Mouse (Mus musculus) lung, embryonic 16.5 days (tissue): ENCODE measurements around the gene Pitx3. TPM values are rescaled to one million over a fixed set of nuclear protein-coding genes. Genes with fewer than 3 reads are reported as not detected.
"Not testable (repeated sequence)": the region's sequence is repeated elsewhere in the genome, so short reads cannot be mapped to it uniquely, and the experiment has no call there.

ENCODE experiments used
- ATAC-seq: fragments of 200-750 bp; cut with Nextera tagmentation; 2 replicates; pipeline ENCODE4 v1.8.0; 2017; ENCODE audit warnings: low read depth, mild to moderate bottlenecking, moderate library complexity
- H3K27ac ChIP-seq: fragments of 300-500 bp; sonication (generic); 2 replicates; pipeline ENCODE4 v1.5.1; 2014; ENCODE audit warnings: mild to moderate bottlenecking, control low read depth, low read length
- H3K27me3 ChIP-seq: fragments of 300-500 bp; sonication (generic); 2 replicates; pipeline ENCODE4 v1.6.1; 2014; ENCODE audit warnings: low read depth, low read length, mixed read lengths; ENCODE audit not compliant: control insufficient read depth, insufficient read depth
- H3K36me3 ChIP-seq: fragments of 300-500 bp; sonication (generic); 2 replicates; pipeline ENCODE4 v1.6.1; 2014; ENCODE audit warnings: low read length; ENCODE audit not compliant: control insufficient read depth, insufficient read depth
- H3K4me1 ChIP-seq: fragments of 300-500 bp; sonication (generic); replicated peaks from 2 replicates; pipeline ENCODE4 v1.6.1; 2014; ENCODE audit warnings: low read length, mixed read lengths; ENCODE audit not compliant: control insufficient read depth, insufficient read depth
- H3K4me2 ChIP-seq: fragments of 300-500 bp; sonication (generic); 2 replicates; pipeline ENCODE4 v1.6.1; 2014; ENCODE audit warnings: low read depth, low read length, control low read depth
- H3K4me3 ChIP-seq: fragments of 300-500 bp; sonication (generic); 2 replicates; pipeline ENCODE4 v1.5.1; 2014; ENCODE audit warnings: mild to moderate bottlenecking, low read length, control low read depth
- H3K9ac ChIP-seq: fragments of 300-500 bp; sonication (generic); 2 replicates; pipeline ENCODE4 v1.6.1; 2014; ENCODE audit warnings: low read length, control low read depth
- H3K9me3 ChIP-seq: fragments of 300-500 bp; sonication (generic); 2 replicates; pipeline ENCODE4 v1.6.1; 2016; ENCODE audit warnings: low read length; ENCODE audit not compliant: control insufficient read depth
- WGBS: fragments of 180-500 bp; shearing (Covaris S2); extraction: QIAGEN DNeasy Blood & Tissue Kit; methylation state at CpG from one replicate; pipeline ENCODE4 v1.1.7; 2014; 5-methylcytosine and 5-hydroxymethylcytosine counted together
- polyA plus RNA-seq: library from polyadenylated mRNA; unstranded; fragments of >200 nt; fragmentation: Nextera tagmentation; extraction: Ambion mirVana; gene quantifications from 2 replicates; pipeline ENCODE4 v1.2.1, GENCODE M21; 2015

Pitx3 gene
- polyA plus RNA-seq, 1 experiment from 2014 or later: not detected

DNA sequence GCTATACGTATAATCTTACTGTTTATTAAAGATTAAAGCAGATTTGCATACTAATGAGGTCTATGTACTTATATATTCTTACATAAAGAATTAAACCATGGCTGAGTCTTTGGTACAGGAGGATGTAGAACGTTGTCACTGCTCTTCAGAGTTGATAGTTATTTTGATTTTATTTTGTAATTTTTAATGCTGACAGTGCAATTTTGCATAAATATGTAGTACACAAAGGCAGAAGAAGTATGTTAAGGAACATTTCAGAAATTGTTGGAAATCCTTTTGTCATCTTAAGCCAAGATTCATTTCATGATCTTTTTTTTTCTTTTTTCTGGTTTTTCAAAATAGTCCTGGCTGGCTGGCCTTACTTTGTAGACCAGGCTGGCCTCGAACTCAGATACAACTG is 21.3 kb upstream of the Pitx3 start:
- Histone ChIP-seq H3K27ac (no peak overlapping the region), H3K4me1 (no peaks in the 10 kb centered on the region), H3K4me3 (no peak overlapping the region), H3K4me2 (no peak overlapping the region), H3K36me3 (peaks cover 14% of the 10 kb centered on the region), H3K9ac (no peak overlapping the region), H3K27me3 (no peaks in the 10 kb centered on the region), H3K9me3 (no peaks in the 10 kb centered on the region)
- no peak for ATAC-seq
- WGBS: 69% methylated on average over 3 of the region's 3 CpGs

GRCm38 (mm10) chr19:46167169-46167568 is 19.0 kb upstream of the Pitx3 start:
- 100% methylated on average over 1 of the region's 2 CpGs for WGBS
- peaks cover 15% of the 10 kb centered on the region for H3K36me3 ChIP-seq
- not testable (repeated sequence) for ATAC-seq, H3K4me2 ChIP-seq, H3K4me1 ChIP-seq, H3K27ac ChIP-seq, H3K9ac ChIP-seq, H3K9me3 ChIP-seq, H3K4me3 ChIP-seq, H3K27me3 ChIP-seq

- H3K4me1 ChIP-seq: no peaks in the 10 kb centered on the region
- H3K27ac ChIP-seq: no peak overlapping the region
- no peaks in the 10 kb centered on the region for H3K9me3 ChIP-seq
- no peak for ATAC-seq
- no peak overlapping the region for H3K9ac ChIP-seq
- no peak overlapping the region for H3K4me2 ChIP-seq
- 86% methylated on average over 3 of the region's 3 CpGs for WGBS
- H3K4me3 ChIP-seq: no peak overlapping the region
- peaks cover 15% of the 10 kb centered on the region for H3K36me3 ChIP-seq
- no peaks in the 10 kb centered on the region for H3K27me3 ChIP-seq
These were observed 17.8 kb upstream of the Pitx3 start for GRCm38 (mm10) chr19:46165950-46166349.

DNA sequence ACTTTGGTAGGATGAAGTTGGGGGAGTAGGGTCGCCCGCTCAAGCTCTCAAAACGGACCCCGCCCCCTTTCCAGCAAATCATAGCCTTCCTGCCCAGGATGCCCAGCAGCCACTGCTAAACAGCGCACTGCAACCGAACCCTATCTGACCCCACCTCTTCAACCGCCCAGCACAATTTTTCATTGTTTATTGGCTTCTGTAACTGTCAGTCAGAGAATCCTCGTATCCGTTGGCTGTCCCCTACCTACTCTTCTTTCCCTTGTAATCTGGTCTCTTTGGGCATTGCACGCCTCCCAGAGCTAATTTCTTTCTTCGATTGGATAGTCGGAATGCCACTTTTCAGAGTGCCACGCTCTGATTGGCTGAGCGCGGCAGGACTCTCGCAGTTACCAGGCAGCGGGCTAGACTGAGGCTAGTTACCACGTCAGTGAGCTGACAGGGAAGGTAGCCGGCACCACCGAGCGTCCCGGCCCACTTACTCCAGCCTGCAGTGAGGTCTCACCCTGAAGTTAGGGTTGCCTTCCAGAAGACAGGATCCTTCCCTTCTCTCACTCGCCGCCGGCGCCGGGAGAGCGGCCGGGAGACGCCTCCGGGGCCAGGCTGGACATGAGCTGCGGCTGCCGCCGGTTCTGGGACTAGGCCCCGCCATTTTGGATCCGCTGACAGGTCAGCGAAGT is 4.1 kb upstream of the Pitx3 start, which contains the start of gene Gbf1:
Gbf1 (plus strand) TSS at position 383 of the 677 bp plus-strand sequence.
- H3K27me3 ChIP-seq: peaks cover 36% of the 10 kb centered on the region
- WGBS: under 1% methylated on average over 37 of the region's 37 CpGs
- H3K4me2 ChIP-seq: peak within 1 kb of the TSS; percentile 94
- H3K36me3 ChIP-seq: no peaks in the 10 kb centered on the region
- H3K4me3 ChIP-seq: peak within 1 kb of the TSS; percentile 61
- peak; percentile 97 for ATAC-seq
- H3K27ac ChIP-seq: 0 out of 2 replicates have a peak within 1 kb of the TSS, but pooled peaks have one; percentile 0
- no peaks in the 10 kb centered on the region for H3K9me3 ChIP-seq
- H3K4me1 ChIP-seq: peaks cover 36% of the 10 kb centered on the region
- H3K9ac ChIP-seq: peak within 1 kb of the TSS; percentile 66

- peaks cover 34% of the 10 kb centered on the region for H3K4me1 ChIP-seq
- no peak for ATAC-seq
- no peak overlapping the region for H3K27ac ChIP-seq
- H3K36me3 ChIP-seq: no peaks in the 10 kb centered on the region
- peaks cover 65% of the 10 kb centered on the region for H3K27me3 ChIP-seq
- H3K4me2 ChIP-seq: peak overlapping the region; percentile 99
- 19% methylated on average over 12 of the region's 12 CpGs for WGBS
- peak overlapping the region; percentile 62 for H3K4me3 ChIP-seq
- H3K9ac ChIP-seq: no peak overlapping the region
- H3K9me3 ChIP-seq: no peaks in the 10 kb centered on the region
These were observed 965 bp upstream of the Pitx3 start for GRCm38 (mm10) chr19:46149091-46149490.

- Histone ChIP-seq H3K9ac (peak overlapping the region; percentile 49), H3K27ac (no peak overlapping the region), H3K9me3 (no peaks in the 10 kb centered on the region), H3K36me3 (no peaks in the 10 kb centered on the region), H3K4me1 (peaks cover 26% of the 10 kb centered on the region), H3K4me2 (peak overlapping the region; percentile 99), H3K27me3 (peaks cover 68% of the 10 kb centered on the region), H3K4me3 (peak overlapping the region; percentile 62)
- WGBS: 1% methylated on average over 26 of the region's 27 CpGs
- peak; percentile 82 for ATAC-seq
These were observed 240 bp upstream of the Pitx3 start for GRCm38 (mm10) chr19:46148372-46148760.

- peaks cover 52% of the 10 kb centered on the region for H3K27me3 ChIP-seq
- H3K9me3 ChIP-seq: no peaks in the 10 kb centered on the region
- no peak overlapping the region for H3K9ac ChIP-seq
- peaks cover 13% of the 10 kb centered on the region for H3K4me1 ChIP-seq
- no peak overlapping the region for H3K4me3 ChIP-seq
- no peaks in the 10 kb centered on the region for H3K36me3 ChIP-seq
- no peak overlapping the region for H3K27ac ChIP-seq
- H3K4me2 ChIP-seq: no peak overlapping the region
- 28% methylated on average over 6 of the region's 6 CpGs for WGBS
- ATAC-seq: peak; percentile 48
These were observed 7.0 kb downstream of the Pitx3 start for GRCm38 (mm10) chr19:46141091-46141490.

- Histone ChIP-seq H3K27ac (no peak overlapping the region), H3K4me3 (no peak overlapping the region), H3K4me2 (no peak overlapping the region), H3K9me3 (no peaks in the 10 kb centered on the region), H3K4me1 (peaks cover 19% of the 10 kb centered on the region), H3K36me3 (no peaks in the 10 kb centered on the region), H3K27me3 (peaks cover 53% of the 10 kb centered on the region), H3K9ac (no peak overlapping the region)
- WGBS: 83% methylated on average over 2 of the region's 2 CpGs
- no peak for ATAC-seq
These were observed 7.8 kb downstream of the Pitx3 start for GRCm38 (mm10) chr19:46140324-46140723.

DNA sequence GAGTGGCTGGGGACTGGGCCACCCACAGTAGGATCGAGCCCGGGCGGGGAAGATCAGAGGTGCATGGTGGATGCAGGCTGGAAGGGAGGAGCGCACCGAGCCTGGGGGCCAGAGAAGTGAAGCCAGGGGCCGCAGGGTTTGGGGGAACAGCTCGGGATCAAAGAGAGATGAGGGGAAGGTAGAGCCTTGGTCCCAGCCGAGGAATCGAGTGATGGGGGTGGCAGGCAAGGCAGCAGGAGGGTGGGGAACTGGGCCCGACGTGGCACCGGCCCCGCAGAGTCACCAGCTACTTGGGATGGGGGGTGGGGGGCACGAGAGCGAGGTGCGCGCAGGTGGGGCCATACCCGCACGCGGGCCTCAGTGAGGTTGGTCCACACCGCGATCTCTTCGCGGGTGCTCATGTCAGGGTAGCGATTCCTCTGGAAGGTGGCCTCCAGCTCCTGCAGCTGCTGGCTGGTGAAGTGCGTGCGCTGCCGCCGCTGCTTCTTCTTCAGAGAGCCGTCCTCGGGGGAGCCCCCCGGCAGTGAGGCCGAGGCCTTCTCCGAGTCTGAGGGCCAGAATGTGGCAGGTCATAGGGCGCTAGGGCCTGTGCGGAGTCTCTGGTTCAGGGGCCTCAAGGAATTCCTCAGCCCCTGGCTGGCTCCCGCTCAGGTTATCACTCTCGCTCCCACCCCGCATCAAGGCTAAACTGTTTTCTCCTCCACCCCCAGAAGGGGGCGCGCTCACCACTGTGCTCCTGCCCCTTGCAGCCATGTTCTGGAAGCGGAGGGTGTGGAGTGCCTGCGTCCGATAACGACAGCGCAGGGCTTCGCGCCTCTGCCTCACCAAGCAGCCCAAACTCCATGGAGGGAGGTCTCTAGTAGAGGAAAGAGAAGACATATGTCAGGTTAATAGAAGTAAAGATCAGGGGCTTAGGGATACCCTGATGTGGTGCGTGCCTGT is 11.2 kb downstream of the Pitx3 start:
- Histone ChIP-seq H3K9ac (peak overlapping the region; percentile 61), H3K27me3 (peaks cover 63% of the 10 kb centered on the region), H3K36me3 (no peaks in the 10 kb centered on the region), H3K4me1 (peaks cover 22% of the 10 kb centered on the region), H3K27ac (no peak overlapping the region), H3K4me3 (peak overlapping the region; percentile 54), H3K4me2 (peak overlapping the region; percentile 93), H3K9me3 (no peaks in the 10 kb centered on the region)
- peak; percentile 8; the same call in 1 of the 2 replicates for ATAC-seq
- 2% methylated on average over 49 of the region's 49 CpGs for WGBS
